Mouse (Mus musculus): Measurements from ENCODE around the gene Ric1.

DNA sequence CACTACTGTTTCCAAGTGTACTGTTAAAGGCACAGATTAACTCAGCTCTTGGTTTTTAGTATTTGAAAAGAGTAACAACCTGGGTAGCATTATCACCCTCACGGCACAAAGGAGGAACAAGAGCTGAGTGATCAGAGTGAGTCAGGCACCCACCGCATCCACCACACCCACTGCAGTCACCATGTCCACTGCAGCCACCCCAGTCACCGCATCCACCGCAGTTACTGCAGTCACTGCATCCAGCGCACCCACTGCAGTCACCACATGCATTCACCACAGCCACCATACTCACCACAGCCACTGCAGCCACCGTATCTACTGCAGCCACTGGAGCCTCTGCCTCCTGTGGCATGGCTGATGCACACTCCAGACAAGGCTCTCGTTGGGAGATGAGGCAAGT, 12.2 kb upstream of the Ric1 start:
- TF ChIP-seq CTCF (IDR thresholded peaks at IDR 0.05; ENCODE audit: control insufficient read depth, insufficient read depth, insufficient replicate concordance, low read depth, low read length): no peak
- TF ChIP-seq POLR2A (IDR thresholded peaks at IDR 0.05; ENCODE audit: control insufficient read depth, low read depth, low read length): no peak

Measured in testis, adult 2 months (tissue).